Mouse (Mus musculus) lung, postnatal 36 days (tissue): ENCODE data around the gene Mylpf.
"Not testable (repeated sequence)": the region's sequence is repeated elsewhere in the genome, so short reads cannot be mapped to it uniquely, and the experiment has no call there.

ENCODE experiments used
- DNase-seq: peaks from one replicate; pipeline ENCODE4 v3.0.0; 2022; ENCODE audit warnings: mixed read lengths

Gene Mylpf

GRCm38 (mm10) chr7:127208553-127209438 is at the start of gene Mylpf:
Gene Mylpf (plus strand): TSS chr7:127208890.
- peak; percentile 98 for DNase-seq

- DNase-seq = peak; percentile 40
Observed at GRCm38 (mm10) chr7:127162546-127162945, 46.1 kb upstream of the Mylpf start.

- no peak for DNase-seq
Observed at GRCm38 (mm10) chr7:127164002-127164401, 44.7 kb upstream of the Mylpf start.

GRCm38 (mm10) chr7:127165607-127166493 is 42.8 kb upstream of the Mylpf start:
- no peak for DNase-seq

GRCm38 (mm10) chr7:127166501-127166900 is 42.2 kb upstream of the Mylpf start:
- DNase-seq = no peak

- no peak for DNase-seq
Observed at GRCm38 (mm10) chr7:127176937-127177336, 31.8 kb upstream of the Mylpf start.

GRCm38 (mm10) chr7:127180783-127181182 is 27.9 kb upstream of the Mylpf start:
- DNase-seq = peak; percentile 22

- not testable (repeated sequence) for DNase-seq
Observed at GRCm38 (mm10) chr7:127181724-127182123, 27.0 kb upstream of the Mylpf start.

GRCm38 (mm10) chr7:127183345-127183744 is 25.3 kb upstream of the Mylpf start:
- no peak for DNase-seq

GRCm38 (mm10) chr7:127183828-127184227 is 24.9 kb upstream of the Mylpf start:
- DNase-seq = peak; percentile 27

- no peak for DNase-seq
Observed at GRCm38 (mm10) chr7:127184720-127185119, 24.0 kb upstream of the Mylpf start.

- DNase-seq = peak; percentile 24
Observed at GRCm38 (mm10) chr7:127185601-127186000, 23.1 kb upstream of the Mylpf start.

- no peak for DNase-seq
Observed at GRCm38 (mm10) chr7:127187351-127187750, 21.3 kb upstream of the Mylpf start.

- no peak for DNase-seq
Observed at GRCm38 (mm10) chr7:127188305-127189276, 20.1 kb upstream of the Mylpf start.

GRCm38 (mm10) chr7:127190672-127191071 is 18.0 kb upstream of the Mylpf start:
- DNase-seq = no peak

GRCm38 (mm10) chr7:127192989-127193388 is 15.7 kb upstream of the Mylpf start:
- DNase-seq = no peak

GRCm38 (mm10) chr7:127194011-127194632 is 14.6 kb upstream of the Mylpf start:
- no peak for DNase-seq

- no peak for DNase-seq
Observed at GRCm38 (mm10) chr7:127194633-127195029, 14.1 kb upstream of the Mylpf start.

GRCm38 (mm10) chr7:127195544-127196295 is 13.0 kb upstream of the Mylpf start, which contains the start of gene Cd2bp2:
Gene Cd2bp2 (minus strand): TSS chr7:127196050.
- peak; percentile 98 for DNase-seq

GRCm38 (mm10) chr7:127196484-127196883 is 12.2 kb upstream of the Mylpf start:
- DNase-seq = no peak

GRCm38 (mm10) chr7:127206606-127207005 is 2.1 kb upstream of the Mylpf start:
- peak; percentile 30 for DNase-seq
